Mouse (Mus musculus) right cerebral cortex, postnatal 25 days (tissue): ENCODE data around the gene Ppfibp1.

ENCODE experiments used
- DNase-seq: peaks from one replicate; pipeline ENCODE4 v3.0.0; 2022

Gene Ppfibp1

GRCm38 (mm10) chr6:147010358-147010757, 122.1 kb downstream of the Ppfibp1 start:
- no peak for DNase-seq

GRCm38 (mm10) chr6:147010811-147011520, 122.7 kb downstream of the Ppfibp1 start:
- DNase-seq = no peak

- no peak for DNase-seq
These were observed 123.3 kb downstream of the Ppfibp1 start for GRCm38 (mm10) chr6:147011555-147011954.

- DNase-seq = no peak
These were observed 123.7 kb downstream of the Ppfibp1 start for GRCm38 (mm10) chr6:147011977-147012376.

- DNase-seq = no peak
These were observed 125.3 kb downstream of the Ppfibp1 start for GRCm38 (mm10) chr6:147013546-147013945.

GRCm38 (mm10) chr6:147017906-147018305, 129.6 kb downstream of the Ppfibp1 start:
- no peak for DNase-seq

GRCm38 (mm10) chr6:147018364-147018763, 130.1 kb downstream of the Ppfibp1 start:
- no peak for DNase-seq

- no peak for DNase-seq
These were observed 132.9 kb downstream of the Ppfibp1 start for GRCm38 (mm10) chr6:147021181-147021580.

GRCm38 (mm10) chr6:147022375-147023132, 134.3 kb downstream of the Ppfibp1 start:
- peak; percentile 10 for DNase-seq

GRCm38 (mm10) chr6:147023133-147023395, 134.8 kb downstream of the Ppfibp1 start:
- DNase-seq = no peak

- DNase-seq = no peak
These were observed 135.3 kb downstream of the Ppfibp1 start for GRCm38 (mm10) chr6:147023568-147023967.

GRCm38 (mm10) chr6:147024761-147025160, 136.5 kb downstream of the Ppfibp1 start:
- no peak for DNase-seq

- DNase-seq = no peak
These were observed 140.1 kb downstream of the Ppfibp1 start for GRCm38 (mm10) chr6:147028396-147028795.

GRCm38 (mm10) chr6:147029591-147029990, 141.3 kb downstream of the Ppfibp1 start:
- peak; percentile 15 for DNase-seq

- DNase-seq = no peak
These were observed 142.0 kb downstream of the Ppfibp1 start for GRCm38 (mm10) chr6:147030096-147030885.

GRCm38 (mm10) chr6:147032303-147032925, 144.1 kb downstream of the Ppfibp1 start, which contains the start of gene Rep15:
TSS of gene Rep15 (plus strand) at chr6:147032584.
- no peak for DNase-seq

GRCm38 (mm10) chr6:147042291-147043290, 154.3 kb downstream of the Ppfibp1 start, which contains the start of gene Mrps35:
TSS of gene Mrps35 (plus strand) at chr6:147042764.
- DNase-seq = peak; percentile 89

- DNase-seq = no peak
These were observed 155.3 kb downstream of the Ppfibp1 start for GRCm38 (mm10) chr6:147043633-147044032.

GRCm38 (mm10) chr6:147049239-147049805, 161.0 kb downstream of the Ppfibp1 start:
- no peak for DNase-seq

GRCm38 (mm10) chr6:147051666-147052065, 163.4 kb downstream of the Ppfibp1 start:
- DNase-seq = no peak

- no peak for DNase-seq
These were observed 164.2 kb downstream of the Ppfibp1 start for GRCm38 (mm10) chr6:147052440-147052839.
